Mouse (Mus musculus) hindbrain, embryonic 11.5 days (tissue): Measurements from ENCODE around the gene B4galnt2. TPM values are rescaled to one million over a fixed set of nuclear protein-coding genes. Genes with fewer than 3 reads are reported as not detected.
"Not testable (repeated sequence)": the region's sequence is repeated elsewhere in the genome, so short reads cannot be mapped to it uniquely, and the experiment has no call there.

Experiments
- ATAC-seq: fragments of 200-750 bp; cut with Nextera tagmentation; 2 replicates; pipeline ENCODE4 v1.8.0; 2017; ENCODE audit warnings: mild to moderate bottlenecking, moderate TSS enrichment, moderate library complexity; ENCODE audit not compliant: low FRiP score
- DNase-seq: peaks from one replicate; pipeline ENCODE4 v3.0.0-alpha.2; 2015; ENCODE audit warnings: low spot score
- H3K27ac ChIP-seq: fragments of 300-500 bp; sonication (generic); 2 replicates; pipeline ENCODE4 v1.5.1; 2014; ENCODE audit warnings: mild to moderate bottlenecking, low read depth, low read length
- H3K27me3 ChIP-seq: fragments of 300-500 bp; sonication (generic); 2 replicates; pipeline ENCODE4 v1.6.1; 2014; ENCODE audit warnings: mild to moderate bottlenecking, low read length, moderate library complexity, mixed read lengths; ENCODE audit not compliant: control insufficient read depth, insufficient read depth
- H3K36me3 ChIP-seq: fragments of 300-500 bp; sonication (generic); 2 replicates; pipeline ENCODE4 v1.6.1; 2014; ENCODE audit warnings: mild to moderate bottlenecking, low read length, moderate library complexity, mixed read lengths; ENCODE audit not compliant: control insufficient read depth, insufficient read depth
- H3K4me1 ChIP-seq: fragments of 300-500 bp; sonication (generic); replicated peaks from 2 replicates; pipeline ENCODE4 v1.6.1; 2014; ENCODE audit warnings: low read length, mixed read lengths; ENCODE audit not compliant: control insufficient read depth, insufficient read depth
- H3K4me2 ChIP-seq: fragments of 300-500 bp; sonication (generic); replicated peaks from 2 replicates; pipeline ENCODE4 v1.6.1; 2014; ENCODE audit warnings: mild to moderate bottlenecking, low read depth, low read length
- H3K4me3 ChIP-seq: fragments of 300-500 bp; sonication (generic); 2 replicates; pipeline ENCODE4 v1.5.1; 2014; ENCODE audit warnings: low read depth, low read length
- H3K9ac ChIP-seq: fragments of 300-500 bp; sonication (generic); 2 replicates; pipeline ENCODE4 v1.6.1; 2014; ENCODE audit warnings: low read depth, low read length
- H3K9me3 ChIP-seq: fragments of 300-500 bp; sonication (generic); 2 replicates; pipeline ENCODE4 v1.6.1; 2016; ENCODE audit warnings: low read length; ENCODE audit not compliant: control insufficient read depth
- WGBS: fragments of 180-500 bp; shearing (Covaris S2); extraction: QIAGEN DNeasy Blood & Tissue Kit; methylation state at CpG from one replicate; pipeline ENCODE4 v1.1.7; 2014; 5-methylcytosine and 5-hydroxymethylcytosine counted together
- polyA plus RNA-seq: library from polyadenylated mRNA; unstranded; fragments of >200 nt; fragmentation: Nextera tagmentation; extraction: Ambion mirVana; gene quantifications from 2 replicates; pipeline ENCODE4 v1.2.1, GENCODE M21; 2014

The B4galnt2 gene
- polyA plus RNA-seq, 1 experiment from 2014 or later, result not detected

GRCm38 (mm10) chr11:95913959-95914566 is 628 bp downstream of the B4galnt2 start:
- peak overlapping the region; percentile 16 for H3K4me3 ChIP-seq
- ATAC-seq, result no peak

GRCm38 (mm10) chr11:95911579-95911978 is 3.1 kb downstream of the B4galnt2 start:
- H3K9ac ChIP-seq, result no peak overlapping the region
- no peak for DNase-seq
- 0 out of 2 replicates have a peak, but pooled peaks cover 2% of the 10 kb centered on the region for H3K4me1 ChIP-seq
- no peak for ATAC-seq
- H3K27ac ChIP-seq, result no peak overlapping the region
- 13% methylated on average over 7 of the region's 7 CpGs for WGBS
- H3K4me2 ChIP-seq, result no peak overlapping the region
- no peaks in the 10 kb centered on the region for H3K9me3 ChIP-seq
- H3K36me3 ChIP-seq, result no peaks in the 10 kb centered on the region
- H3K4me3 ChIP-seq, result no peak overlapping the region
- H3K27me3 ChIP-seq, result peaks cover 38% of the 10 kb centered on the region

More at GRCm38 (mm10) chr11:95913959-95914566, 628 bp downstream of the B4galnt2 start:
- no peak overlapping the region for H3K27ac ChIP-seq
- 6% methylated on average over 14 of the region's 14 CpGs for WGBS
- H3K36me3 ChIP-seq, result no peaks in the 10 kb centered on the region
- no peaks in the 10 kb centered on the region for H3K9me3 ChIP-seq
- peaks cover 49% of the 10 kb centered on the region for H3K27me3 ChIP-seq
- H3K9ac ChIP-seq, result no peak overlapping the region
- H3K4me1 ChIP-seq, result 0 out of 2 replicates have a peak, but pooled peaks cover 2% of the 10 kb centered on the region
- DNase-seq, result peak; percentile 30
- peak overlapping the region; percentile 17; the same call in 1 of the 2 replicates for H3K4me2 ChIP-seq

DNA sequence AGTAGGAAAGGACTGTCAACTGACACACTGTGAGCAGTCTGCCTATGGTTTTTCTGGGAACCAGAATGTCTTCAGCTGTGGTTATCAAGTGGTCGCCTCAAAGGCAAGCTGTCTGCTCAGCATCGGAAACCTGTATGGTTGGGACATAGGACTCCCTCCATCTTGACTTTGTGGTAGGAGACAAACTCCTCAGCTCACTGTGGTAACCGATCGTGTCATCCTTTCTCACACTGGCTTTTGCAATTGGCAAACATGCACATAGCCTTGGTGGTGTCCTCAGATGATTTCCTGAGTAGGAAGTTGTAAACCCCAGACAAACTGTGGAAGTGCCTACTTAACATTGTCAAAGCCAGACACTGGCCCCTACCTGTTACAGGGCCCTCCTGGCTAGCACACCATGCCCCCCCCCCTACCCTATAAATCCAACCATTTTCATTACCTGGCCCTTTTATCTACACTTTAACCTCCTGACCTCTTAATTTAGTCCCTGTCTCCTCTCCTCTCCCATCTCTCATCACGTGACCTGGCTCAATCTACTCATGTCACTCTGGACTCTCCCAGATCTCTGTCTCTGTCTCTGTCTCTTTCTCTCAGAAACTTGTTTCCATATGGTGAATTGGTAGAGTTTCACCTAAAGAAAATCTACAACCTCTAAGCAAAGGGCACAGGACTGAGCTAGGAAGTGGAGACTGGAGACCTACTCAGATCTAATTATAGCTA is 6.7 kb downstream of the B4galnt2 start:
- WGBS, result 81% methylated on average over 5 of the region's 5 CpGs

DNA sequence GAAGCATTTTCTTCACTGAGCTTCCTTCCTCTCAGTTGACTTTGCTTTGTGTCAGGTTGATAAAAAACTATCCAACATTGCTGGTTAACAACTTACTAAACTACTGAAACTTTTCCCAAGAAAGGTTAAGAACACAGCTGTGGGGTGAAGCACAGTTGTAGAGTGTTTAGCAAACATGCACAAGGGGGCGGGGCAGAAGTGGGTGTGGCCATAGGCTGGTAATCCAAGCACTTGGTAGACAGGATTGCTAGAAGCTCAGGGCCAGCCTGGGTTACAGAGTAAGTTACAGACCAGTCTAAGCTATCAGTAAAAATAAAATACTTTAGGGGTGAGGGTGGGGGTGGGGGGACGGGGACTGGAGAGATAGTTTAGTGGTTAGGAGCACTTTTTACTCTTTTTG is 10.4 kb downstream of the B4galnt2 start:
- Histone ChIP-seq H3K27ac (no peak overlapping the region), H3K4me3 (no peak overlapping the region), H3K4me2 (no peak overlapping the region), H3K4me1 (no peaks in the 10 kb centered on the region), H3K27me3 (no peaks in the 10 kb centered on the region), H3K9ac (no peak overlapping the region), H3K9me3 (no peaks in the 10 kb centered on the region), H3K36me3 (no peaks in the 10 kb centered on the region)
- 73% methylated on average over 2 of the region's 2 CpGs for WGBS
- no peak for DNase-seq
- ATAC-seq, result no peak

More for the DNA sequence above, 6.7 kb downstream of the B4galnt2 start:
- no peak overlapping the region for H3K27ac ChIP-seq
- no peak for ATAC-seq
- H3K4me3 ChIP-seq, result no peak overlapping the region
- H3K4me2 ChIP-seq, result no peak overlapping the region
- DNase-seq, result no peak
- H3K4me1 ChIP-seq, result no peaks in the 10 kb centered on the region
- H3K9me3 ChIP-seq, result no peaks in the 10 kb centered on the region
- no peak overlapping the region for H3K9ac ChIP-seq
- H3K27me3 ChIP-seq, result peaks cover 4% of the 10 kb centered on the region
- no peaks in the 10 kb centered on the region for H3K36me3 ChIP-seq

- no peak for DNase-seq
- Histone ChIP-seq H3K27me3 (no peaks in the 10 kb centered on the region), H3K9me3 (no peaks in the 10 kb centered on the region), H3K4me3 (no peak overlapping the region), H3K4me1 (no peaks in the 10 kb centered on the region), H3K9ac (no peak overlapping the region), H3K36me3 (no peaks in the 10 kb centered on the region), H3K27ac (no peak overlapping the region), H3K4me2 (no peak overlapping the region)
- ATAC-seq, result no peak
- 86% methylated on average over 14 of the region's 14 CpGs for WGBS
Measured at GRCm38 (mm10) chr11:95896446-95897179, 18.1 kb downstream of the B4galnt2 start.

- no peaks in the 10 kb centered on the region for H3K9me3 ChIP-seq
- ATAC-seq (no peak), DNase-seq (no peak)
- H3K27ac ChIP-seq, result no peak overlapping the region
- no peak overlapping the region for H3K9ac ChIP-seq
- H3K4me3 ChIP-seq, result no peak overlapping the region
- no peaks in the 10 kb centered on the region for H3K36me3 ChIP-seq
- H3K4me1 ChIP-seq, result no peaks in the 10 kb centered on the region
- no peaks in the 10 kb centered on the region for H3K27me3 ChIP-seq
- no peak overlapping the region for H3K4me2 ChIP-seq
- WGBS, result 65% methylated on average over 2 of the region's 2 CpGs
Measured at GRCm38 (mm10) chr11:95890462-95891051, 24.1 kb downstream of the B4galnt2 start.

- not testable (repeated sequence) for H3K36me3 ChIP-seq, H3K4me2 ChIP-seq, H3K27ac ChIP-seq, H3K9me3 ChIP-seq, H3K9ac ChIP-seq, H3K27me3 ChIP-seq, DNase-seq, H3K4me1 ChIP-seq, H3K4me3 ChIP-seq, ATAC-seq
- 68% methylated on average over 2 of the region's 2 CpGs for WGBS
Measured at GRCm38 (mm10) chr11:95879861-95880260, 34.8 kb downstream of the B4galnt2 start.

- H3K27ac ChIP-seq, result no peak overlapping the region
- no peak overlapping the region for H3K4me2 ChIP-seq
- ATAC-seq (no peak), DNase-seq (peak; percentile 82)
- 25% methylated on average over 7 of the region's 7 CpGs for WGBS
- no peaks in the 10 kb centered on the region for H3K36me3 ChIP-seq
- H3K9me3 ChIP-seq, result no peaks in the 10 kb centered on the region
- H3K9ac ChIP-seq, result no peak overlapping the region
- no peak overlapping the region for H3K4me3 ChIP-seq
- no peaks in the 10 kb centered on the region for H3K4me1 ChIP-seq
- no peaks in the 10 kb centered on the region for H3K27me3 ChIP-seq
Measured at GRCm38 (mm10) chr11:95876296-95876695, 38.4 kb downstream of the B4galnt2 start.
